Mouse (Mus musculus) natural killer cell, adult 2 months (primary cell): Measurements from ENCODE around the gene Camk2d.
A peak's percentile ranks its signal among the peaks of the same experiment; 100 is the strongest.

ENCODE experiments used
- DNase-seq, 2 experiments: peaks; one replicate each; pipeline ENCODE4 v3.0.0; 2022; ENCODE audit warnings: low spot score in 2 of 2

Gene Camk2d

DNA sequence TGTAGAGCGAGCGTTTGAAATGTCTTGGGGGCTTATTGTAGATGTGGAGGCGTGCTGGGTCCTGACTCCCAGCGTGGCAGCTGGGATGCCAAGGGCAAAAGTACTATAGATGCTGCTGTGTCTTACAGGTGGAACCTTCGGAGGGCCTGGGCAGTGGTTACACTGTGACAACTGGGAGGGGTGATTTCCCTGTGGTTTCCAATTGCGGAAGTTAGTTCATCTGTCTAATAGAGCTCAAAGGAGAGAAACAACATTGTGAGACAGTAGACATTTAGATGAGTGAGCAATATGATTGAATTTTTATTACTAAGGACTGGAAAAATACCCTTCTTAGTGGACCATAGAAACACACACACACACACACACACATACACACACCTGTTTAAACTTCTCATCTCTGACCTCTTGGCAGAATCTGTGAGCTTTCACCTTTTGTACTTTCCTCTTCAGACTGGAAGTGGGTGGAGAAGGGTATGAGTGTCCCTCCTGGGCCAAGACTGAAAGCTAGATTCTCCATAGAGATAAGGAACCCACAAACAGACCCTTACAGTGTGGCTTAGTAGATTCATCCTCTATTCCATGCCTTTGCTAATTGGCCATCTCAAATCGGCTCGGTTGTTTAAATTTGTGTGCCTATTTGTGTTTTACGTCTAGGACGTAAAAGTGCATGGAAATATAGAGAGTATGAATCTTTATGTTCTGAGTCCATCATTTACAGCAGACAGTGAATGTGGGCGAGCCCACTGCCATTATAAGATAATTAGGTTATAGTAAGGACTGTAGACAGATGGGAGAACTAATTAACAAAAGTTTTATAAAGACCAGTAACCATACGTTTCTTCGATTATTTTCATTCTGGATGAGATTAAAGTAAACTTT, 94.8 kb downstream of the Camk2d start:
- peak; percentile 26 to 52 for DNase-seq

- no peak for DNase-seq
Measured at GRCm38 (mm10) chr3:126691565-126691964, 95.5 kb downstream of the Camk2d start.

DNA sequence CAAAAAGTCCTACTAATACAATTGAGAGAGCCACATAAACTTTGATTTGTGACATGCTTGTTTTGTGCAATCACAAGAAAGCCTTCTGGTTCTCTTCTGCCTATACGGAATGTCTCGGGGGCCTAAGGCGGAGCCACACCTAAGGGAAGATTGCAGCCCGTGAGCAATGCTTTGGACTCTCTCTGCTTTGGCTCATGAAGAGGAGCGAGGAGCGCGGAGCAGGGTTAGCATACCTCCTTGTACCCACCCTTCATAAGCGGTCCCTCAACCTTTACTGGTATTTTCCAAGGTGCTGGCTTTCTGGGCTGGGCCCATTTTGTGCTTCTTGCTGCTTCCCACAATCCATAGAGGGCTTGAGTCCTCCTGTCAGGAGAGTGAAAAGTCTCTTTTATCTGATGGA, 96.7 kb downstream of the Camk2d start:
- DNase-seq = no peak

DNA sequence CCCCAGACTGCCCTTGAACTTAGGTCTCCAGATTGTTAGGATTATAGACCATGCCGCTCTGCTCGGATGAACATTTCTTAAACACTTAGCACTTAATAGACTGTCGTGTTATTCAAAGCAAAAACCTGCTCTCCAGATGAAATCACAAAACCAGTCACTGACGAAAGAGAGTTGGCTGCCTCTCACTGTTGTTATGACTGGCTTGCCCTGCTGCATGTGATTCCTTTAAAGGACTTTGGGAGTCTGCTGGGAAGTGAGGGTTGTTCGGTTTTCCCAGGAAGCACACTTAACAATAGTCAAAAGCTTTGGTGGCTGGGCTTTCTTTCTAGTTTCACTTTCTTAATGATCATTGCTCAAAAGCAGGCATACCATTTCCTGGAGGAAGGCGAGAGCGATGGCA, 97.2 kb downstream of the Camk2d start:
- DNase-seq = peak in 1 of 2 experiments; percentile 16

DNA sequence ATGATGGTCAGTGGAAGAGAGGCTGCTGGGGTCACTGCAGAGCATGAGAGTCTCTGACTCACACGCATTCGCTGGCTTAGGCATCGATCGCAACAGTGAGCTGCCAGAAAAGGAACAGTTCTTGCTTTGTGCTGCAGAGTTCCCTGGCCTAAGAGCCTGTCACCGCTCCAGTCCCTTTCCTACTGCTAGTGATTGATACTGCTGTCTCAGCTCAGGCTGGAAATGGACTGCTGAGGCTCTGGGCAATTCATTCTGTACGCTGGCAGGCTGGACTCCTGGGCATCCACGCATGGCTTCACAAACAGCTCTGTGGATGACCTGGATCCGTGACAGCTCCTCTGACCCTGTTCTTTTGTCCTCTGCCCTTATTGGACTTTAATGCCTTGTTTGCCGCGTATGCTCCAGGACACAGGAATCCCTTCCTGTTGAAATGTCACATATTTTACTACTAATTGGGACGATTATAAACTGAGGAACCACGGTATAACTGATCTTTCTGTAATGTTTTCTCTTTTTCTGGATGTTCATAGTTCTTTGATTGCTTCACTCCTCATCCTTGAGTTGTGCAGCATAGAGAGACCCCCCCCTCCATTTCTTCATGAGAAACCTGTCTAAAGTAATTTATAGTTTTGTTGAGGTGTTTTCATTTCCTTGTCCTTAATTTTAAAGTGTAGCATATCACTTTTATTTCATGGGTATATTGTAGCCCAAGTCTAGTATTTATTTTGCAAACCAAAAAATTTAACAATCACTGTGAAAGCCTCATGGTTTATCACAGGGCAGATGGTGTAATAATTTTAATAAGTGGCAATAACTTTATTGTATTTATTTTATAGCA, 99.6 kb downstream of the Camk2d start:
- no peak for DNase-seq

GRCm38 (mm10) chr3:126696620-126697019, 100.5 kb downstream of the Camk2d start:
- DNase-seq = peak in 1 of 2 experiments; percentile 71

DNA sequence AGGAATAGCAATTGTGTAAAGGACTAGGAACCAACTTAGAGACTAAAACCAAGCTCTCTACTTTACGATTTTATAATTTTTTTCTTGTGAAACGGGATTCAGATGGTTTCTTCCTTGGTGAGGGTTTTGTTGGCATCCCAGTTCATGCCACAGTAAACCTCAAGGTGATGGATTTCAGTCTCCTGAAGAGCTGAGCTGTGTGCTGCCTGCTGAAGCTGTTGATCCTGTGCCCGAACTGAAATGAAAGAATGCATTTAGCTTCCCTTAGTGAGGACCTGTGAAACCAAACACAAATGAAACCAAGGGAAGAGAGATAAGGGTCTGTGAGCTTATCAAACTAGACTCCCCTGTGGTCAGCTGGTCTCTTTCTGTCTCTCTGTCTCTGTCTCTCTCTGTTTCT, 103.6 kb downstream of the Camk2d start:
- DNase-seq = no peak

- DNase-seq = no peak
Measured at GRCm38 (mm10) chr3:126701067-126701466, 105.0 kb downstream of the Camk2d start.

GRCm38 (mm10) chr3:126701586-126701985, 105.5 kb downstream of the Camk2d start:
- no peak for DNase-seq

GRCm38 (mm10) chr3:126705490-126705889, 109.4 kb downstream of the Camk2d start:
- no peak for DNase-seq

DNA sequence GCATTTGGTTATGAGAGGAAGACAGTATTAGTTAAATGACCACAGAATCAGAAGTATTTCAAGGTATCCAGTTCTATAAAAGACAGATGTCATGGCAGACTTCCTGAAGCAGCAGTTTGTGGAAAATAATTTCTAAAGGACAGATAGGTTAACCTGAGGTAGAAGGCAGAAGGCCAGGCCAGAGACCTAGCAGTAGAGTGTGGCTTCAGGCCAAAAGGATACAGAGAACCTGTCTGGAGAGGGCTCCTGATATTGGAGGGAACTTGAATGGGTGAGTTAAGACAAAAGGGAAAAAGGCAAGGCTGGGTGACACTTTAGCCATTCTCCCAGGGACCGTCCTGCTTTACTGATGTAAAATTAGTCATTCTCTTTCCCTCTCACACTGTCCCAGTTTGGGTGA, 118.2 kb downstream of the Camk2d start:
- no peak for DNase-seq

- no peak for DNase-seq
Measured at GRCm38 (mm10) chr3:126723021-126723449, 126.9 kb downstream of the Camk2d start.

- no peak for DNase-seq
Measured at GRCm38 (mm10) chr3:126723458-126723857, 127.4 kb downstream of the Camk2d start.

DNA sequence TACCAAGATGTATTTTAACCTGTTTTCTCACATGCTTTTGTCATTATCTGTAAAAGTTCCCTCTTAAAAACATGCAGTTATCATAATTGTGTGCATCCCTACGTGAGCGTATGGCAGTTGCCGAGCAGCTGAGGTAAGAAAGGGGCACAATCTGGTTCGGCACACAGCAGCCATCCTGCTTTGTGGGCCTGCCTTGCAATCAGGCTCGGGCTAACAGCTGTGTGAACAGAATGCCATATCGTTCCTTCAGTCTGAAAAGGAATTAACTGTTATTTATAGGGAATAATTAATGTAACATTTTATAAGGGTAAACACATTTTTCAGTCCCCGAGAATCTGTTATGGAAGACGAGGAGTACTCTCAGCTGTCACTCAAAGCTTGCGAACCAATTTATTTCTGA, 129.5 kb downstream of the Camk2d start:
- DNase-seq = no peak

- DNase-seq = no peak
Measured at GRCm38 (mm10) chr3:126727387-126727786, 131.3 kb downstream of the Camk2d start.

DNA sequence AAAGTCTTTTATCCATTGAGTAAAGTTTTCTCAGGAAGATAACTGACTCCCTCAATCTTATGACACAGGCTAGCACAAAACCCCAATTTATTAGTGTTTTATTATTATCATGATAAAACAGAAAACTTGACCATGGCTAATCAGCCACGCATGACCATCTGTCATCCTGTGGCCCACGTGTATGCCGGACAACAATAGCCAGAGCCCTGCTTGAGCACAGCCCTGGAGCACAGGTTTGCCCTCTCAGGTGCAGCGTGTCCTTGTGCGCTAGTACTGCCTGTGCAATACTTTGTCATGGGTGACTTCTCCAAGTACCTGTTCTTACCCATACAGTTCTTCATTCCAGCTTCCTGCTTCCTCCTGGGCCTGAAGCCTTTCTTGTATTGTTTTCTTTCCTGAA, 134.3 kb downstream of the Camk2d start:
- DNase-seq = no peak

DNA sequence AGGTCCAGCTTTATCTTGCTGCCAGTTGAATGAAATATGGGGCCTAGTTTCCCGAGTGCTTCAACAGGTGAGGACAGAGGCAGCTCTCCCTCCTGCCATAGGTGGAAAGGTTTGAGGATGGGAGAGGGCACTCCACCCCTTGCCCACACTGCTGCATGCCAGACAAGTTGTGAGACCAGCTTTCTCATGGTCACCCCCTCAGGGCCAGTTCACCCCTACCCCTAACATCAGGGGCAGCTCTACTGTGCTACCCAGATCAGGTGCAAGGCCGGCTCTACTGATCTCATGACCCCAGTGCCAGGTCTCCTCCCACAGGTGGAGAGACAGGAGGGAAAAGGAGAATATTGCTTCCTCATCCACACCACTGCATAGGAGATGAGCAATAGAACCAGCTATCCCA, 136.2 kb downstream of the Camk2d start:
- DNase-seq = no peak

- no peak for DNase-seq
Measured at GRCm38 (mm10) chr3:126734533-126734932, 138.4 kb downstream of the Camk2d start.

GRCm38 (mm10) chr3:126735211-126735610, 139.1 kb downstream of the Camk2d start:
- no peak for DNase-seq

DNA sequence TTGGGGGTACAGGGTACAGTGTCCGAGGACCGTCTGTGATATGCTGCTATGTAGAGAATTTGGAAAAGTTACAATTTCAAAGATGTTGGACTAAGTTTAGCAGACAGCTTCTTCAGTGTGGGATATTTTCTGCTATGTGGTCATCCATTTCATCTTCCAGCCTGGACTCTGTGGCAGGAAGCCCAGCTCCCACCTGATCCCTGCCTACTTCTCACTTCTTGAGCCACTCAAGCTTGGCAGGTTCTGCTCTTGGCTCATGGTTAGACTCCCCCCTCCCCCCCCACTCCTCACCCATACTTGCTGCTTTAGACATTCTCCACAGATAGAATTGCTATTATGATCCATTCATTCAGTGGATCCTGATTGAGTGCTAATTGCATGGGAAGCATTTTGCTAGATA, 141.0 kb downstream of the Camk2d start:
- no peak for DNase-seq

DNA sequence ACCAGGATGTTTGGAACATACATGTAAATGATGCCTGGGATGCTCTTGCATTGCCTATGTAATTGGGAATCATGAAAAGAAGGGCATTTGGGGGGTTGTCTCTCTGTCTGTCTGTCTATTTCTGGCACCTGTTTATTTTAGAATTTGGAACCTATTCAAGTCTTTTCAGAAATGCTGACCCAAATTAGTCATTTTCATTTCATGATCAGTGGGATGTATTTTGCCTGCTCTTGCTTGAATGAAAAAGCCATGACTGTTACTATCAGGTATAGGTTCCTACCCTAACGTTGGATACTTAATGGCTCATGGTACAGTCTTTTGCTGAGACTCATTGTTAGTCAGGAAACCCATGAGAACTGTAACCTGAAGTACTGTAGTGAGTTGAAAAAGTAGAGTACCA, 144.0 kb downstream of the Camk2d start:
- DNase-seq = no peak

GRCm38 (mm10) chr3:126744432-126745133, 148.5 kb downstream of the Camk2d start:
- no peak for DNase-seq
